Mouse (Mus musculus) retina, postnatal 1 day (tissue): ENCODE measurements around the gene Gclc.
"Not testable (repeated sequence)": the region's sequence is repeated elsewhere in the genome, so short reads cannot be mapped to it uniquely, and the experiment has no call there.

Experiments used
- DNase-seq: peaks from one replicate; pipeline ENCODE4 v3.0.0-alpha.2; 2012

Gene Gclc

GRCm38 (mm10) chr9:77748292-77748691 lies 6.0 kb upstream of the Gclc start:
- DNase-seq = not testable (repeated sequence)

- peak; percentile 95 for DNase-seq
These were observed 3.9 kb upstream of the Gclc start for GRCm38 (mm10) chr9:77750133-77751060.

GRCm38 (mm10) chr9:77751091-77751521 lies 3.2 kb upstream of the Gclc start:
- no peak for DNase-seq

- DNase-seq = peak; percentile 86
These were observed 530 bp downstream of the Gclc start for GRCm38 (mm10) chr9:77754728-77755402.

- no peak for DNase-seq
These were observed 1.1 kb downstream of the Gclc start for GRCm38 (mm10) chr9:77755403-77755784.

- peak; percentile 72 for DNase-seq
These were observed 1.7 kb downstream of the Gclc start for GRCm38 (mm10) chr9:77756076-77756475.

- DNase-seq = no peak
These were observed 3.0 kb downstream of the Gclc start for GRCm38 (mm10) chr9:77757331-77757730.

- no peak for DNase-seq
These were observed 4.1 kb downstream of the Gclc start for GRCm38 (mm10) chr9:77758481-77758880.

- DNase-seq = no peak
These were observed 4.8 kb downstream of the Gclc start for GRCm38 (mm10) chr9:77759111-77759510.

GRCm38 (mm10) chr9:77759756-77760155 lies 5.4 kb downstream of the Gclc start:
- no peak for DNase-seq

GRCm38 (mm10) chr9:77766218-77766617 lies 11.9 kb downstream of the Gclc start:
- DNase-seq = no peak

- DNase-seq = no peak
These were observed 12.4 kb downstream of the Gclc start for GRCm38 (mm10) chr9:77766767-77767166.

- DNase-seq = no peak
These were observed 16.6 kb downstream of the Gclc start for GRCm38 (mm10) chr9:77770909-77771308.

GRCm38 (mm10) chr9:77771330-77771729 lies 17.0 kb downstream of the Gclc start:
- DNase-seq = no peak

- DNase-seq = peak; percentile 92
These were observed 17.5 kb downstream of the Gclc start for GRCm38 (mm10) chr9:77771765-77772383.

- no peak for DNase-seq
These were observed 22.6 kb downstream of the Gclc start for GRCm38 (mm10) chr9:77776720-77777515.

GRCm38 (mm10) chr9:77777622-77778021 lies 23.3 kb downstream of the Gclc start:
- DNase-seq = no peak

GRCm38 (mm10) chr9:77779711-77780110 lies 25.4 kb downstream of the Gclc start:
- no peak for DNase-seq

- DNase-seq = peak; percentile 60
These were observed 27.3 kb downstream of the Gclc start for GRCm38 (mm10) chr9:77781453-77782163.

GRCm38 (mm10) chr9:77782201-77782600 lies 27.9 kb downstream of the Gclc start:
- DNase-seq = no peak

- DNase-seq = no peak
These were observed 28.7 kb downstream of the Gclc start for GRCm38 (mm10) chr9:77783006-77783405.

- DNase-seq = no peak
These were observed 31.1 kb downstream of the Gclc start for GRCm38 (mm10) chr9:77785466-77785865.
